Mouse (Mus musculus): ENCODE data around the gene Il4ra. TPM values are rescaled to one million over a fixed set of nuclear protein-coding genes. Genes with fewer than 3 reads are reported as not detected.

Gene Il4ra
- total RNA-seq, 2 experiments from 2014 or later: 13.3 to 18.6 TPM

GRCm38 (mm10) chr7:125565516-125566285, 13.8 kb downstream of the Il4ra start:
- intact Hi-C loops (cut with DNase I): no loop called here
- DNase-seq (ENCODE audit: low spot score): no peak

- intact Hi-C loops (cut with DNase I): no loop called here
- DNase-seq (ENCODE audit: low spot score): no peak
Observed at GRCm38 (mm10) chr7:125566420-125566819, 14.5 kb downstream of the Il4ra start.

GRCm38 (mm10) chr7:125568888-125569287, 17.0 kb downstream of the Il4ra start:
- DNase-seq (ENCODE audit: low spot score): no peak
- intact Hi-C loops (cut with DNase I): no loop called here

- no peak for DNase-seq (ENCODE audit: low spot score)
- intact Hi-C loops (cut with DNase I): no loop called here
Observed at GRCm38 (mm10) chr7:125571891-125572290, 20.0 kb downstream of the Il4ra start.

- DNase-seq (ENCODE audit: low spot score): no peak
- intact Hi-C loops (cut with DNase I): no loop called here
Observed at GRCm38 (mm10) chr7:125572737-125573136, 20.8 kb downstream of the Il4ra start.

GRCm38 (mm10) chr7:125573849-125574248, 21.9 kb downstream of the Il4ra start:
- no peak for DNase-seq (ENCODE audit: low spot score)
- intact Hi-C loops (cut with DNase I): no loop called here

GRCm38 (mm10) chr7:125574832-125575231, 22.9 kb downstream of the Il4ra start:
- intact Hi-C loops (cut with DNase I): no loop called here
- DNase-seq (ENCODE audit: low spot score): no peak

- DNase-seq (ENCODE audit: low spot score): no peak
- intact Hi-C loops (cut with DNase I): no loop called here
Observed at GRCm38 (mm10) chr7:125575738-125576540, 24.0 kb downstream of the Il4ra start.

- intact Hi-C loops (cut with DNase I): no loop called here
- no peak for DNase-seq (ENCODE audit: low spot score)
Observed at GRCm38 (mm10) chr7:125576982-125577381, 25.1 kb downstream of the Il4ra start.

- intact Hi-C loops (cut with DNase I): no loop called here
- DNase-seq (ENCODE audit: low spot score): no peak
Observed at GRCm38 (mm10) chr7:125577486-125578088, 25.7 kb downstream of the Il4ra start.

- DNase-seq (ENCODE audit: low spot score): no peak
- intact Hi-C loops (cut with DNase I): no loop called here
Observed at GRCm38 (mm10) chr7:125578106-125578505, 26.2 kb downstream of the Il4ra start.

- intact Hi-C loops (cut with DNase I): loop anchor here (2.0 to 5.0 kb wide), 4 partner anchors 17 to 161 kb away; partner anchors contain the start of gene Nsmce1
- DNase-seq (ENCODE audit: low spot score): no peak
Observed at GRCm38 (mm10) chr7:125579545-125580219, 27.8 kb downstream of the Il4ra start.

GRCm38 (mm10) chr7:125580220-125580549, 28.3 kb downstream of the Il4ra start:
- no peak for DNase-seq (ENCODE audit: low spot score)
- intact Hi-C loops (cut with DNase I): loop anchor here (2.0 to 5.0 kb wide), 4 partner anchors 17 to 161 kb away; partner anchors contain the start of gene Nsmce1

GRCm38 (mm10) chr7:125580625-125581316, 28.9 kb downstream of the Il4ra start:
- DNase-seq (ENCODE audit: low spot score): no peak
- intact Hi-C loops (cut with DNase I): loop anchor here (1.0 to 5.0 kb wide), 5 partner anchors 18 to 162 kb away; partner anchors contain the start of gene Nsmce1

- peak; percentile 75 for DNase-seq (ENCODE audit: low spot score)
- intact Hi-C loops (cut with DNase I): loop anchor here (1.0 to 5.0 kb wide), 5 partner anchors 18 to 162 kb away; partner anchors contain the start of gene Nsmce1
Observed at GRCm38 (mm10) chr7:125581317-125581672, 29.4 kb downstream of the Il4ra start.

- DNase-seq (ENCODE audit: low spot score): no peak
- intact Hi-C loops (cut with DNase I): loop anchor here (5.0 kb wide), 2 partner anchors 54 to 91 kb away; partner anchors contain the start of gene Nsmce1
Observed at GRCm38 (mm10) chr7:125583325-125584004, 31.5 kb downstream of the Il4ra start.

GRCm38 (mm10) chr7:125584005-125584369, 32.1 kb downstream of the Il4ra start:
- no peak for DNase-seq (ENCODE audit: low spot score)
- intact Hi-C loops (cut with DNase I): loop anchor here (5.0 kb wide), 2 partner anchors 53 to 92 kb away; partner anchors contain the start of gene Nsmce1

- no peak for DNase-seq (ENCODE audit: low spot score)
- intact Hi-C loops (cut with DNase I): no loop called here
Observed at GRCm38 (mm10) chr7:125586355-125586754, 34.4 kb downstream of the Il4ra start.

- DNase-seq (ENCODE audit: low spot score): no peak
- intact Hi-C loops (cut with DNase I): no loop called here
Observed at GRCm38 (mm10) chr7:125588721-125589120, 36.8 kb downstream of the Il4ra start.
